Mouse (Mus musculus): ENCODE data around the gene Gpr84.
A peak's percentile ranks its signal among the peaks of the same experiment; 100 is the strongest.

The Gpr84 gene

GRCm38 (mm10) chr15:103310365-103310910 is at the start of gene Gpr84:
TSS of gene Gpr84 (minus strand) at chr15:103310612.
- TF ChIP-seq GATA4 (IDR thresholded peaks at IDR 0.05; ENCODE audit: insufficient replicate concordance, low read length) = no peak

- TF ChIP-seq GATA4 (IDR thresholded peaks at IDR 0.05; ENCODE audit: insufficient replicate concordance, low read length) = no peak
Measured at GRCm38 (mm10) chr15:103359869-103360602, 49.6 kb upstream of the Gpr84 start.

- TF ChIP-seq GATA4 (IDR thresholded peaks at IDR 0.05; ENCODE audit: insufficient replicate concordance, low read length) = no peak
Measured at GRCm38 (mm10) chr15:103359122-103359510, 48.7 kb upstream of the Gpr84 start.

GRCm38 (mm10) chr15:103358278-103359121 is 48.1 kb upstream of the Gpr84 start:
- TF ChIP-seq GATA4 (IDR thresholded peaks at IDR 0.05; ENCODE audit: insufficient replicate concordance, low read length) = peak; percentile 87; the same call in 1 of the 2 replicates

GRCm38 (mm10) chr15:103357817-103358216 is 47.4 kb upstream of the Gpr84 start:
- no peak for TF ChIP-seq GATA4 (IDR thresholded peaks at IDR 0.05; ENCODE audit: insufficient replicate concordance, low read length)

- TF ChIP-seq GATA4 (IDR thresholded peaks at IDR 0.05; ENCODE audit: insufficient replicate concordance, low read length) = no peak
Measured at GRCm38 (mm10) chr15:103356130-103356529, 45.7 kb upstream of the Gpr84 start.

- TF ChIP-seq GATA4 (IDR thresholded peaks at IDR 0.05; ENCODE audit: insufficient replicate concordance, low read length) = no peak
Measured at GRCm38 (mm10) chr15:103355420-103355819, 45.0 kb upstream of the Gpr84 start.

GRCm38 (mm10) chr15:103354690-103355089 is 44.3 kb upstream of the Gpr84 start:
- TF ChIP-seq GATA4 (IDR thresholded peaks at IDR 0.05; ENCODE audit: insufficient replicate concordance, low read length) = no peak

- TF ChIP-seq GATA4 (IDR thresholded peaks at IDR 0.05; ENCODE audit: insufficient replicate concordance, low read length) = no peak
Measured at GRCm38 (mm10) chr15:103353511-103354256, 43.3 kb upstream of the Gpr84 start.

GRCm38 (mm10) chr15:103352856-103353255 is 42.4 kb upstream of the Gpr84 start:
- TF ChIP-seq GATA4 (IDR thresholded peaks at IDR 0.05; ENCODE audit: insufficient replicate concordance, low read length) = no peak

GRCm38 (mm10) chr15:103347275-103347684 is 36.9 kb upstream of the Gpr84 start:
- no peak for TF ChIP-seq GATA4 (IDR thresholded peaks at IDR 0.05; ENCODE audit: insufficient replicate concordance, low read length)

- no peak for TF ChIP-seq GATA4 (IDR thresholded peaks at IDR 0.05; ENCODE audit: insufficient replicate concordance, low read length)
Measured at GRCm38 (mm10) chr15:103345789-103346188, 35.4 kb upstream of the Gpr84 start.

- no peak for TF ChIP-seq GATA4 (IDR thresholded peaks at IDR 0.05; ENCODE audit: insufficient replicate concordance, low read length)
Measured at GRCm38 (mm10) chr15:103343556-103343955, 33.1 kb upstream of the Gpr84 start.

GRCm38 (mm10) chr15:103343008-103343407 is 32.6 kb upstream of the Gpr84 start:
- TF ChIP-seq GATA4 (IDR thresholded peaks at IDR 0.05; ENCODE audit: insufficient replicate concordance, low read length) = no peak

GRCm38 (mm10) chr15:103342415-103342814 is 32.0 kb upstream of the Gpr84 start:
- no peak for TF ChIP-seq GATA4 (IDR thresholded peaks at IDR 0.05; ENCODE audit: insufficient replicate concordance, low read length)

Data from liver, adult (tissue).